Mouse (Mus musculus) activated CD4-positive, CD25-positive, alpha-beta regulatory T cell, adult 4 months (primary cell): ENCODE results near the gene Mnt. TPM values are rescaled to one million over a fixed set of nuclear protein-coding genes. Genes with fewer than 3 reads are reported as not detected.
"Not testable (repeated sequence)": the region's sequence is repeated elsewhere in the genome, so short reads cannot be mapped to it uniquely, and the experiment has no call there.

ENCODE experiments used
- ATAC-seq: one replicate; pipeline ENCODE4 v1.8.0; 2017
- polyA plus RNA-seq, 2 experiments: library from polyadenylated mRNA; unstranded; fragments of 100-300 nt; shearing (Covaris generic); gene quantifications; one replicate each; pipeline ENCODE4 v1.2.1; 2017

The Mnt gene
- 1 to 10 TPM; 5.4 to 6.9 TPM for polyA plus RNA-seq

DNA sequence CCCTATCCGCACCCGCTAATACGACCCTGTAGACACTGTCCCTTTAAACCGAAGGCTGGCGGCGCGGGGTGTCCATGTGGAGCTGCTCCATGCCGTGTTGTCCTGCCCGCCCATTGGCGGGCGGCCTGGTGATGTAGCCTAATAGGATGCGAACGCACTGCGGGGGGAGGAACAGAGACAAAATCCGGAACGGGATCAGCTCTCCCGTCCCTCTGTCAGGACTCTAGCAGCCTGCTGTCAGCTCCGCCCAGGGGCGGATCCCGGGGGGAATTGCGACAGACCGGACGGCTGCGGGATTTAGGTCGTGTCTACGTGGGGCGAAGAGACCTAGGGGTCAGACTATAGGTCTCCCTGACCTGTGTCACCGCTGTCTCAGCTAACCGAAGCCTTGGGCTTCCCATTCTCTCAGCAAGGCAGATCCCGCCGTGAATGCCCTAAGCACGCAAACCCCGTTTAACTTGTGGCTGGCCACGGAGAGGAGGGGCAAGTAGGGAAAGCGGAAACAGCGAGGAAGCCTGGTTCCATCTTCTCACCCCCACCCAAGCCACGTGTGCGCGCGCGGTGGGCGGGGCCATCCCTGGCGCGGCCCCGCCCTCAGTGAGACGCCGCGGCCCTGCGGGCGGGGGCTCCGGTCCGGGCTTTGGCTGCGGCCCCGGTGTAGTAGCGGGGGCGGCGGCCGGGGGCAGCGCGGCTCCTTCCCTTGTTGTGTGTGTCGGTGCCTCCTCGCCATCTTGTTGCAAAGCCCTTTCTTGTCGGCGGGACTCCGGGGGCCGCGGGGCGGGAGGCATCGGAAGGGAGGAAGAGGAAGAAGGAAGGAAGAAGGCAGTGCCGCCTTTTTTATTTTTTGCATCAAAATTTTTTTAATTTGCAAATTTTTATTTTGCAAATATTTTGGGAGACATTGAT, at the start of gene Mnt:
Gene Mnt, plus strand, starts transcription at position 665 of the 906 bp plus-strand sequence.
- peak; percentile 55 for ATAC-seq

DNA sequence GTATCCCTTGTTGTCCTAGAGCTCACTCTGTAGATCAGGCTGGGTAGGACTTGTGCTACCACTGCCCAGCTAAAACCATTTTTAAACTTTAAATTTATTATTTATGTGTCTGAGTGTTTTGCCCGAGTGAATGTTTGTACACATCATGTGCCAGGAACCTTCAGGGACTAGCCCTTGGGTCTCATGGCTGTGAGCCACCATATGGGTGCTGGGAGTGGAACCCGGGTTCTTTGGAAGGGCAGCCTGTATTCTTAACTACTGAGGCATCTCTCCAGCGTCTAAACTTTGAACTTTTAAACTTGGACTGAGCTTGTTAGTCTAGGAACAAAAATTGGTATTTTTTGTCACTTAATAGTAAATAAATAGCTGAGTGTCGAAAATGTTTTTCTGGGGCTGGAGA, 37.8 kb upstream of the Mnt start:
- ATAC-seq, result no peak

DNA sequence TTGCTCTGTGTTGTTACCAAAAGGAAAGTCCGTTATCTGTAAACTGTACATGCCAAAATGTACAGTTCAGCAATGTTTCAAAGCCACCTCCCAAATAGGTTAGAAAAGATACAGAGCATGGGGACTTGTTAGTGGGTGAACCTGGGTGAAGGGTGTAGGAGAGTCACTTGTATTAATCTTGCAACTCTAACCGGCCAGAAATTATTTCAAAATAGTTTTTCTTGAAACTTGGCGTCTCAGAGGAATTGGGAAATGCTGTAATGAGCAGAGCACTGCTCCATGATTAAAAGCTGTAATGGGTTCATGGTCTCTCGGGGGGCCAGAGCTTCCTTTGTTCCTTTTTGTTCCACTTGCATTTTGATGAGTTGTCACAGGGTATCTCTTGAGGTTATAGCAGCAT, 30.1 kb upstream of the Mnt start:
- ATAC-seq, result no peak

DNA sequence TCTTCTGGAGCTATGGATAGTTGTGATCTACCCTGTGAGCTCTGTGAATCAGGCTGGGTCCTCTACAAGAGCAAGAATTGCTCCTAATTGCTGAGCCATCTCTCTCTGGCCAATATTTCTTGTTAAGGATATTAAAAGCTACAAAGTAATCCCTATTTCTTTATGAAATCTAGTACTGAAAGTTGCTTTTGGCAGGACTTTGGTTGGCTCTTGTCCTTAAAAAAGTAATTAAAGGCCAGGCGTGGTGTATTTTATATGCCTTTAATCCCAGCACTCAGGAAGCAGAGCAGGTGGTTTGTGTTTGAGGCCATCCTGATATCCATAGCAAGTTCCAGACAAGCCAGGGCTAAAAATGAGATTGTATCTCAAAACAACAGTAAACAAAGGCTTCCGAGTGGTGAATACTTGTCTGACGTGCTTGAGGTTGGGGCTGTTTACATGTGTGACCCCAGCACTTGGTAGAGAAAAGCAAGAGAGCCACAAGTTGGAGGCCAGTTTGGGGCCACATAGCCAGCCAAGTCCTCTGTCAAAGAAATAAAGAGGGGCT, 26.6 kb upstream of the Mnt start:
- ATAC-seq, result no peak

DNA sequence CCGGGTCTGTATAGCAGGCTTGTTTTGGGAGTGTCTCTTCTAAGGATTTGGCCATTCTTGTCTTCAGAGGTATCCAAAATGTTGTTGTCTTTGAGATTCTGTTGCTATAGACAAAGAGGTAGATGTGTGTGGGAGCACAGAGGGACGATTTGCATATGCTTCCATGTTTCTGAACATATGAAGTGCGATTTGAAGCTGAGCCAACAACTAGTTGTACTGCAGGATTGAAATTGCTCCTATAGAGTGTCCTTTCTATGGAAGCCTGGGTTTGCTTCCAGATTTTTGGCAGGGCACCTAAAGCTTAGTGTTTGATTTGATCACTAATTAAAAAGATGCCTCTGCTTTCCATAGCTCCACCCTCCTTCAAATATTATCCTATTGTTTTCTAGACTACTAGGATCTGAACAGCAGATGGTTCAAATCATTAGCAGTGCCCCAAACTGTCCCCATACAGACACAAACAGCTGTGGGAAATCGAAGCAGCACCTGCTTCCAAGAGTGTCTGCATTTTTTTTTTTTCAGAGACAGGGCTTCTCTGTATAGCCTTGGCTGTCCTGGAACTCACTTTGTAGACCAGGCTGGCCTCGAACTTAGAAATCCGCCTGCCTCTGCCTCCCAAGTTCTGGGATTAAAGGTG, 23.4 kb upstream of the Mnt start:
- no peak for ATAC-seq

DNA sequence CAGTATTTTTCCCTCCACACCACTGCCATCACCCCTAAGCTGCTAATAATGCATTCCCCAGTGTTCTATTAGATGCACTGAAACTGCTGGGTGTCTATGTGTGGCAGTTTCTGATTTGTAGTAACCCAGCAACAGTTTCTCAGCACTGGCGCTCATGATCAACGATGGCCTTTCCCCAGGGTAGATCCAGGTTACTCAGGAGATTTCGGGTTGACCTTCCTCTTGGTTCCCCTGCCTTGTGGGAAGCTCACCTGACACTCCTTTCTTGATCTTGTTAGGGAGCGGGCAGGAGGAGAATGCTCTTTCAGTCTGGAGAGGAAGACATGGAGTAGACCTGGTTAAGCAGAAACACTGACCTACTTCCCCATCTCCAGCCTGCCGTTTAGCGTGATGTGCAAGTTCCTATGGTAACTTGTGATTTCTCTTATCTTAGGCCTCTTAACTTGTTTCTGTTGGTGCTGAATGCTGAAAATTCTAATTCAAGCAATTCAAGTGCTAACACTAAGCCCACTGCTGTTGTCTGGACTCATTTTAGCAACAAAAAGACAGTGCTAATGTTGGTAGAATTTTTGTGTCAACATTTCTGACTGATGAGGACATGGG, 22.4 kb upstream of the Mnt start:
- ATAC-seq, result no peak

DNA sequence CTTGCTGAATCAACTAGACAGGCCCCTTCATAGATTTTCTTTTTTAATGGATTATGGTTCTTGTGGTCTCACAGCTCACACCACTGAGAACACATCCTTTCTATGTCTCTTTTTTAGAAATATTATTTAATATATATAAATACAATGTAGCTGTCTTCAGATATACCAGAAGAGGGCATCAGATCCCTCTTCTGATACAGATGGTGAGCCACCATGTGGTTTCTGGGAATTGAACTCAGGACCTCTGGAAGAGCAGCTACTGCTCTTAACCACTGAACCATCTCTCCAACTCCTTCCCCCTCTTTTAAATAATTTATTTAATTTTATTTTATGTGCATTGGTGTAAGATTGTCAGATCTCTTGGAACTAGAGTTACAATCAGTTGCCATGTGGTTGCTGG, 20.6 kb upstream of the Mnt start:
- no peak for ATAC-seq

DNA sequence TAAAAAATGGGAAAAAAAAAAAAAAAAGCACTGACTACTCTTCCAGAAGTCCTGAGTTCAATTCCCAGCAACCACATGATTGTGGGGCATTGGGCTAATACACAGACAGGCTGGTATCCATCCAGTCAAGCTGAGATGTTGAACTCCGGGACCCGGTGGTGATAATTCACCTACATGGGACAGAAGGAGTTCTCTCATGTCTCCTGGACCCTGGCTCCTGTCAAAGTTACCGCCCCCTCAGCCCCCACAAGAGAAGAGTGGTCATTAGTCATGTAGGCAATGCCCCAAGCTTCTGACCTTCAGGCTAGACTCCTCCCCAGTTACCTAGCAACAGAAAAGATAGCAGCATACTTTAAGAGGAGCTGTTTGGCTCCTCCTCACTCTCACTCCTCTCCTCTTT, 19.7 kb upstream of the Mnt start:
- ATAC-seq, result not testable (repeated sequence)

DNA sequence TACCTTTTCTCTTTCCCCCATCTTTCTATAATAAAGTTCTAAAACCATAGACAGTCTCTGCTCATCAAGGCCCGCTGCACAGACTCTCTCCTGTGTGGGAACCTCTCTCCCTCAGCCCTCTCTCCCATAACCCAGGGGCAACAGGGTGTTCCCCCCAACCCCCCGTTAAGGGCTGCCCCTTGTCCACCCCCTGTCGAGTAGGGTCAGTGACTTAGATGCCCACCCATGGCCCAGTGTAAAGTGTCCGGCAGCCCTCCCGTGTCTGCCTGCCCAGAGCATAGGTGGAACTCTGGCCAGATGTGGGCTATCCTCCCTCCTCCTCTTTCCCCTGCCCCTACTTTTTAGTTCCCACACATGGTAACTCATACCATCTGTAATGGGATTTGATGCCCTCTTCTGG, 19.2 kb upstream of the Mnt start:
- no peak for ATAC-seq

DNA sequence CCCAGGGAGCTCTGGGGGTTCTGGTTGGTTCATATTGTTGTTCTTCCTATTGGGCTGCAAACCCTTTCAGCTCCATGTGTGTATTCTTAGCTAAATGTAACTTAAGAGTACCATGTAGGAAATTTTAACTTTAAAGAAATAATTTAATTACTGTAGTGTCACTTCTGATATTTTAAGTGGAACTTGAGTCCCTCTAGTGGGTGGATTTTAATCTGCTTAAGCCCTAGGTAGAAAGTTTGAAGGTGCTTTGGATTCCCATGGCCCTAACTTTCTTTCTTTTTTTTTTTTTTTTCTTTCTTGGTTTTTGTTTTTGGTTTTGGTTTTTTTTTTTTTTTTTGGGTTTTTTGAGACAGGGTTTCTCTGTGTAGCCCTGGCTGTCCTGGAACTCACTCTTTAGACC, 14.9 kb upstream of the Mnt start:
- ATAC-seq, result no peak

DNA sequence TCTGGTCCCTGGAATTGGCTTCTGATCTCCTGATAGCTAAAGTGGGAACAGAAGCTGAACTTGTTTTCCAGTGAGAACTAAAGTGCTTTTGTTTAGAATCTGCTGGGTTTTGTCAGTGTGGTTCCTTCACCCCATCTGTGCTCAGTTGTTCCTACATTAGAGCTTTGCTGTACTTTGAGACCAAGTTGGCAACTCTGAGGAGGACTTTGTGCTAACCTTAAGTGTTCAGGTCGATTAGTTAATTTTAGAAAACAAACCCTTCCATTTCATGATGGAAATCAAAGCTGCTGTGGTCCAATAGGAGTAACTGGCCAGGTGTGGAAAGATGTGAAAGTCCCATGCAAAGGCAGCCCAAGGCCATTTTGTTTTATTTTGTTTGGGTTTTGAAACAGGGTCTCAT, 9.8 kb upstream of the Mnt start:
- no peak for ATAC-seq

DNA sequence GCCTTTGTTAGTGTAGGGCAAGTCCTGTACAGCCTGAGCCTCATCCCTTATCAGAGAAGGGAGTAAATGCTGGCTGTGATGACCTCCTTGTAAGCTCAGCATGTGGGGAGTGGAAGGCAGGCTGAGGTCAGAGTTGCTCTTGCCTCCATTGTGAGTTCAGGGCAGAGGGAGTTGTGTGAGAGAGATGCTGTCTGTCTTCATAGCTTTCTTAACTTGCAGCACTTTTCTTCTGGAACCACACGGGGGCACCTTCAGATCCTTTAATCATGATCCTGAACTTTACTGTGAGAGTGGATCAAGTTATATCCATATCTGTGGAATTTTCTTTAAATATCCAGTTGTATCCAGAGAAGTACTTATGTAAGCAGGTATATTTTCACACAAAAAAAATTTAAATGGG, 9.3 kb upstream of the Mnt start:
- ATAC-seq, result no peak

DNA sequence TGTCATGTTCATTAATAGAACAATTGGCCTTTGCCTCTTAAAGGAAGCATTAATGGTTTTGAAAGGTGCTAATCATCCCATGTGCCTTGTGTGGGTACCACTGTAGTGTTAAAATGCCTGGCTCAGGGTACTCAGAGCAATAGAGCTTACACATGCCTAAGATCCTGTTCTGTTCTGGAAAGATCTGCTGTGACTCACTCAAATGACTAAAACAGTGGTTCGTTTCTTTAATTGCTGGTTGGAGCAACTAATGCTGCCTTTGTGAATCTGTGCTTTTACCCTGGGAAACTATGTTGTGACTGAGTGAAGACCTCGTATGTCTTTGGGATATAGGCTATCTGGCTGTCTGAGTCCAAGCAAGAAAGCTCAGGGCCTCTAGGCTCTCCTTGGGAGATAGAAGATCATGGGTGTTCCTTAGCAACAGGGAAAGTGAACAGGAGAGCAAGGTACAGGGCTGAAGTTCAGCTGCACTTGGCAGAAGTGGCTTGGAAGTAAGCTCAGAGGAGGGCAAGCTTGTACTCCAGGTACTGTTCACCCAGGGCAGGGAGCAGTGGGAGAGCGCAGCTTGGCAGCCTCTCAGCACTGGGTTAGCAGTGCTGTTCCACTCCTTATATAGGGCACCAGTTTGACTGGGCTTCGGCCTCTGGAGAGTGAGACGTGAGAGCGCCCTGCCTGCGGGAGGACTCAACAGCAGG, 7.8 kb upstream of the Mnt start:
- ATAC-seq, result no peak

DNA sequence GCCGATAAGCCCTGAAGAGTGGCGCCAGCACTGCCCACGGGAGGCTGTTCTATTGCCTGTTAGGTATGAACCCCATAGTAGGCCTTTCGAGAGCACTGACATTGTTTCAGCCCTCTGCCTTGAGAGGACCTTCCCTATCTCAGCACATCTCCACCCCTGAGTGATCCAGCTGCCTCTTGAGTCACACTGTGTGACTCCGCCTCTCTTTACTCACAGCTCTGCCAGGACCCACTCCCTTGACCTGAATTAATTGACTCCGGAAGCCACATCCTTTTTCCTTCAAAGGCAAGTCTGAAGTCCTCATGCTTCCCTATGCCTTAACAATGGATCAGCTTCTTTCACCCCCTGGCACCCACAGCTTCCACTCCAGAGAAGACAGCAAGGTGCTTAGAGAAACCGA, 4.6 kb upstream of the Mnt start:
- no peak for ATAC-seq

DNA sequence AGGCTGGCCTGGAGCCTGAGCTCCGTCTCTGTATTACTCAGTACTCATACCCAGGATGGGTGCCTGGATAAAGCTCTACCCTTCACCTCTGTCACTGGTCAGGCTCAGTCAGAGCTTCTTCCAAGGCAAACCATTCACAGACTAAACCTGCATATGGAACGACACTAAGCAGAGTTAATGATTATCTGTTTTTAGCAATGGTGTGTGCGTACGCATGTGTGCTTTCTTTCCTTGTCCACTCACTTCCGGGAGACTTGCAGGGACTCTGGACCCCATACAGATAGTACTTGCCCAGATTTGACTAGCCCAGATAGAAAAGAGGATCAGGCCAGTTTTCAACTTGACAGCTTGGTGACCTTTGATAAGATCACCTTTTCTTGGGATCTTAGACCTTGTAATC, 4.0 kb upstream of the Mnt start:
- no peak for ATAC-seq

DNA sequence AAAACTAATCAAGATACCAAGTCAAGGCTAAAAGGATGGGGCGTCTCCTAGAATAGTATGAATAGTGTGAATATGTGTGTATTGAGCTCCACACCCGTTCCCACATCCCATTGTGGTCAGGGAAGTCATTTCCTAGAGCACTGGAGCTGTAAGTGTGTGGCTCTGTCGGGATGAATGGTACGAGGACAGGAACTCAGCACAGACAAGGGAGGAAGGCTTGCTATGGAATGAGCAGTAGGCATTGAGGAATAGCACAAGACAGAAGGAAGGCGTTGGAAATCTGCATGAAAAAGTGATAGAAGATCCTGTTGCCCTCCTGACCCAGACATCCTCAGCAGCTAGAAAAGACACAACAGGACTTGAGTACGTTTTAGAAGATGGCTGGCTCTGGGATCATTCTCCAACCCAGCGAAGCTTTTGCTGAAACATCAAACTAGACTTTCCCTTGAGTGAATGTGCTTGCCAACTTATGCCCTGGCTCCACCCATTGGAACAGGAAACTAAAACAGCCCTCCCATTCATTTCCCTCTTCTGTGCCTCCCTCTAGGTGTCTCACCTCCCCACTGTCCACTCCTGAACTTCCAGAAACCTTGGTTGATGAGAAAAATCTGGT, 2.8 kb upstream of the Mnt start:
- ATAC-seq, result no peak

DNA sequence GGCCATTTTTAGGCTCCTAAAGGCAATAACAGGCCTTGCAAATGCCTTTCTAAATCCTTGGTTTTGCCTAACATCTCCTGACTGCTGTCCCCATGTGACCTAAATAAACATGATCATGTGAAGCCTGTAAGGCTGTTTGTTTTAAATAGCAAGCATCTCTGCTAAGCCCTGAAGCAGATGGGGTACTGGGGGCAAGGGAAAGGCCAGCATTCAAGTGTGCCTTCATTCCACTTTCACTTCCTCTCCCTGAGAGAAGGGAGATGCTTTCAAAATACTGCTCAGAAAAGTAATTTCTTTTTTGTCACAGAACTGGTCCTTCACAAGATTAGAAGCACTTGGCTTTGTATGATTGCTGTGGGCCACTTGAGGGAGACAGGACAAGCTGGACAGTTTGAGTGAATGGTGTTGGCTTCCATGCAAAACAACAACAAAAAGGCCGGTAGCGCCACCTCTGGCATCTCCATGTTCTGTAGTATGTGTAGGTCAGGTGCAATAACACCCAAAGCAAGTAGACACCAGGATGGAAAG, 2.3 kb upstream of the Mnt start:
- no peak for ATAC-seq

DNA sequence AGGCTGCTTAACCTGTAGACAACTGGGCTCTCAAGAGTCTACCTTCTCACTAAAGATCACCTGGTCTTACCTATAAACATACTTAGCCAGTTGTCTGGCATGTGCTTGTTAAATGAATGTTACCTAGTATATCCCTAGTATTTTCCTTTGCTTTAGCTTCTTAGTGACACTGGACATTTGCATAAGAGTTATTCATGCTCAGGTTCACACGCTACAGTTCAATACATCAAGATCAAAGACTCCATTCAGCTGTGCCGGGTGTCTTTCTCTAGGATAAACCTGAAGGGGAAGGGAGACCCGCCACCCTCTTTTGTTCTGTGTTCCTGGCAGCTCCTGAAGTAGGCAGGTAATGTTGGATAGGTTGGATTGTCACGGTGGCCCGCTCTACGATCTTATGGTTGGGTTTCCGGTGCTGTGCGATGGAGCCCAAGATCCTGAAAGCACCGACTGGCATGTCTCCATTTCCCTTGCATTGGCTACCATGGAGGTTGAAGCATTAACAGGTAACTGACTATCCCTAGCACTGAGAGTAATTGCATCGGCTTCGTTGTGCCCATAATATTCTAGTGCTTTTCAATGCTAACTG, 1.7 kb upstream of the Mnt start:
- ATAC-seq, result no peak

DNA sequence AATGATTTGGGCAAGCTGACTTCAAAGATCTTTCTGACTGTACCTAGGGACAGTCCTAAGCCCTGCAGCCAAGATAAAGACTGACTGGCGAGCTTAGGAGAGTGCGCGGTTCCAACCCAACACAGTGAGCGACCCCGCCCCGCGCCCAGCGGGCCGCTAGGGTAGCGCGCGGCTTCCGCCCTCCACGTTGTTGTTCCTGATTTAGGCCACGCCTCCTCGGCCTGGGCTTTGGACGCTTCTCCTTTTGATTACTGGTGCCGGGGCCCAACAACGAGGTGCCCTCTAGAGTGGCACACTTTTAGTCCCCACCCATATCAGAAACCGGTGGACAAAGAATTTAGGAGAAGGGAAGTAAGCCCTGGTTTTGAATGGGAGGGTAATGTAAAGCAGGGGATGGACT, 908 bp upstream of the Mnt start:
- peak; percentile 38 for ATAC-seq

DNA sequence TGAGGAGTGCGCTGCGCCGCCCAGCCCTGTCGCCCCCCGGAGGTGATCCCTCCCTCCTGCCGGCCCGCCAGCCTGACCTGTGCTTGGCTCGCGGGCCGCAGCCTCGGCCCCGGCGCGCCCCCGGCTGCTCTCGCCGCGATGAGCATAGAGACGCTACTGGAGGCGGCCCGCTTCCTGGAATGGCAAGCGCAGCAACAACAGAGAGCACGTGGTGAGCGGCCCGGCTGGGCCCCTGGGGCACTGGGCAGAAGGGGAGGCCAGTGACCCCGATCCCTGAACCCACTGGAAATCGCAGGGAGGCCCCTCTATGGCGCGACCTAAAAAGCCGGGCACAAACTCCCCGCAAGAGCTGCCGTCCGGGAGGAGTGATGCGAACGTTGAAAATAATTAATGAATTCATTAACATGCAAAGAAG, 478 bp downstream of the Mnt start:
- ATAC-seq, result no peak

DNA sequence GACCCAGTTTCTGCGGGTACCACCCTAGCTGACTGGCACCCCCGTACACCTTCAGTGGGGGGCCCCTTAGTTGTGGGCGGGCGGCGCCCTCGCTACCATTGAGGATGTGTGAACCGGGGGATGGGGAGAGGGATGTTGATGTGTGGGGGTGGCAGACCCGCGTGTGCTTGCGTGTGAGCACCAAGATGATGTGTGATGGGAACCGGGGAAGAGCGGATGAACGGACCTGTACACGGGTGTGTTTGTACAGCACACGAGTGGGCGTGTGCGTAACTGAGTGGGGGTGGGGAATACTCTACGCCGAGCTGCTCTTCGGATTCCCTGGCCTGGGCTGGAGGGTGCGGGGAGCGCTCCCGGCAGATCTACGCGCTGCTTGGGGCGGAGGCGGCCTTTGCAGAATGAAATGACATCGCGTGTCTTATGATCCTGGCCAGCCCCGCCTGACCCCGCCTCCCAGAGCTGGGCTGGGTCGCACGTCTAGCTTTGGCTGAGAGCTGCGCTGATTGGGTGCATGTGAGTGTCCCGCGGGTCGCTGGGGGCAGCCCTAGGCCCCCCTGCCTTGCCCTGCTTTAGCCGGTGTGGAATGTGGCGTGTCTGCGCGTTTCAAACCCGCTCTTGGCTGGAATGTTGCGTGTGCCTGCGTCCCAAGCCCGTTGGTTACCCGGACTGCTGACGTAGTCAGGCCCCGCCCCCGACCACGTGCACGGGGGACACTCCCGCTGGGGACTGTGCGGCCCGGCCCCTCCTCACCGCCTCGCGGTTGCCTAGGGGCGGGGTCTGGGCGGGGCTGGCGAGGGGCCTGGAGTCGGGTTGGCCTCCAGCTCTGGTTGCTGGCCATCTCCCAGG, 1.1 kb downstream of the Mnt start:
- ATAC-seq, result peak; percentile 29
